Mouse (Mus musculus) granulocyte monocyte progenitor cell, adult 5-6 weeks (primary cell): ENCODE data around the gene Sytl3. TPM values are rescaled to one million over a fixed set of nuclear protein-coding genes. Genes with fewer than 3 reads are reported as not detected.
A peak's percentile ranks its signal among the peaks of the same experiment; 100 is the strongest.
"Not testable (repeated sequence)": the region's sequence is repeated elsewhere in the genome, so short reads cannot be mapped to it uniquely, and the experiment has no call there.

Experiments
- ATAC-seq: replicated peaks from 2 replicates; pipeline ENCODE4 v1.8.0; 2016; ENCODE audit warnings: mild to moderate bottlenecking, moderate TSS enrichment, inconsistent platforms; ENCODE audit not compliant: poor library complexity, severe bottlenecking
- total RNA-seq, 2 experiments: library from RNA; stranded (forward) in 1 of 2; stranded (reverse) in 1 of 2; fragments of 200-712, 200-1000 nt in 1 of 2; fragments of >200 nt in 1 of 2; fragmentation: Nextera tagmentation in 1 of 2; gene quantifications; 2 replicates each; pipeline ENCODE4 v1.2.3; 2014 to 2017

Sytl3 gene
- total RNA-seq, 2 experiments from 2014 or later = 0.21 TPM; not detected in 1

- peak; percentile 75 for ATAC-seq
Observed at GRCm38 (mm10) chr17:6685288-6685818, 26.5 kb downstream of the Sytl3 start.

DNA sequence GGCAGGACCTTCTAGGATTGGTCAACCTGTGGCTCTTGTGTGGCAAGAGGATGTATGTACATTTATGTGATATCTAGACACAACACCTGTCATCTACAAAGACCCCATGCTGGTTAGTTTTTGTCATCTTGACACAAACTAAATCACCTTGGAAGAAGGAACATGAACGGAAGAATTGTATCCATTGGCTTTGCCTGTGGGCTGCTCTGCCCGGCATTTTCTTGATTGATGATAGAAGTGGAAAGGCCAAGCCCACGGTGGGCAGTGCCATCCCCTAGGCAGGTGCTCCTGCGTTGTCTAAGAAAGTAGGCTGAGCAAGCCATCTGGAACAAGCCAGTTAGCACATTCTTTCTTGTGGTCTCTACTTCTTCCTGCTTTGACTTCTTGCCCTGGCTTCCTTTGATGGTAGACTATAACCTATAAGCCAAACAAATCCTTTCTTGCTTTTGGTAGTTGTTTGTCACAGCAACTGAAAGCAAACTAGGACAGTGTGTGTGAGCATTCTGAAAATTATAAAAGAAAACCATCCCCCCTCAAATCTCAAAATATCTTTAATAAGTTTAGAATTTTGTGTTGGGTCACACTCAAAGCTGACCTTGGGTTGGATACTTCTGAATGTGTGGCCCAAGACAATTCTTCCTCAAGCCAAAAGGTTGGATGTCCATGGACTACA, 27.5 kb downstream of the Sytl3 start:
- ATAC-seq = not testable (repeated sequence)

DNA sequence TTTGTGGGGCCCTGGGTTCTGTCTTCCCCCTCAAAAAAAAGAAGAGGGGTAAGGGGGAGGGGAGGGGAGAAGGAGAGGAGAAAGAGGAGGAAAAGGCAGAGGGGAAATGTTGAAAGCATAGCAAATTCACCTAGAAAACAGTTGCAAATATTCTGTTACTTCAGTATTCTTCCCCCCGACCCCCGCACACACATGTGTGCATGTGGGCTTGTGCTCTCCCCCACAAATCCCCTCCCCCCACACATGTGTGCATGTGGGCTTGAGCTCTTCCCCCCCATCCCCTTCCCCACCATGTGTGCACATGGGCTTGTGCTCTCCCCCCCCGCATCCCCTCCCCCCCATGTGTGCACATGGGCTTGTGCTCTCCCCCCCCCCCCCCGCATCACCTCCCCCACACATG, 30.5 kb downstream of the Sytl3 start:
- not testable (repeated sequence) for ATAC-seq

DNA sequence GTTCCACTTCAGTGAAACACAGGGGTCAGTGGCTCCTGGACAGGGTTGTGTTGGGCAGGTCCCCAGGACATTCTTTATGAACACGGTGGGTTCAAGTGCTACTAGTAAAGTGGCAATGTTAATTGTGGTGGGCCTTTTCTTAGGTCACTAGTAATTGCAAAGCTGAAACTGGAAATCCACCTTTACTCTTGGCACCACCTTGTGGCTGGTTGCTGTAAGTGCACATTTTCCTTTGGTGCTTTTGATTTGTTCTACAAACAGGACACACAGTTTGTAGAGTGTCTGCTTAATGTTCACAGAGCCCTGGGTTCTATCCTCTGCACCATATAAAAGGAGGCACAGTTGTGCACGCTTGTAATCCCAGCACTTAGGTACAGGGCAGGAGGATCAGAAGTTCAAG, 32.7 kb downstream of the Sytl3 start:
- peak; percentile 58 for ATAC-seq

DNA sequence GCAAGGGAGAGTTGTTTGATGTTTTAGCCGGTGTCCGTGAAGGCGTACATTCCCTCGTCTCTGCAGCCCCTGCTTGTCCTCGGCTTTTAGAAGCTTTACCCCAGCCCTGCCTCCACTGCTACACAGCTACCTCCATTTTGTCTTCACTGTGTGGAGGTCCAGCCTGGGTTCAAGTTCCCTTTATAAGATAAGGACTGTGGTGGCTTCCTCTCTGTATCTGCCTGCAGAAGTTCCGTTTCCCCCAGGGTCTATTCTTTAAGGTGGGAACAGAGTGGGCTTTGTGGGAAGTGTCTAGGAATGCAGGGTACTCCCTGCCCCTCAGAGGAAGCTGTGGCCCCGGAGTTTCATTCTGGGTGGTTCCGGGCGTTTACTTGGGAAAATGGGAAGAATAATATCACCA, 36.8 kb downstream of the Sytl3 start:
- ATAC-seq = not testable (repeated sequence)

GRCm38 (mm10) chr17:6696521-6696920, 37.6 kb downstream of the Sytl3 start:
- not testable (repeated sequence) for ATAC-seq

DNA sequence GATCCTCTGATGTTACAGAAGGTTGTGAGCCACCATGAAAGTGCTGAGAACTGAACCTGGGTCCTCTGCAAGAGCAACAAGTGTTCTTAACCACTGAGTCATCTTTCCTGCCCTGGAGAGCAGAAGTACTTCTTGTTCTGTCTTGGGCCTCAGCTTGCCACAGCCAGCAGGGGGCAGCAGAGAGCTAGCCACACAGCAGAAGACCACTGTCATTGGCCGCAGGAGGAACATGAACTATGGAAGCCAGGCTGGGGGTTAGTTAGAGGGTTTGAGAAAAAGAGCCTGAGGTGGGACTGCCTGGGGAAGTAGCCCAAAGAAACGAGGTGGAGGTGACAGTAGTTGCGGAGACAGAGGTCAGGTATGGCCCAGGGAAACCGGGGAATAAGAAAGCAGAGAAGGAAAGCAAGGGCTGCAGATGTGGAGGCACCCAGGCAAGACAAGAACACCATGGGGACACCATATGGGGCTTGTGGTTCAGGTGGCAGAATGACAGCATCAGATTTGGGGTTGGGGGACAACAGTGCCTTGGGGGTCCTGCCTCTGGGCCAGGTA, 38.4 kb downstream of the Sytl3 start:
- ATAC-seq = peak; percentile 96

- not testable (repeated sequence) for ATAC-seq
Observed at GRCm38 (mm10) chr17:6699502-6699901, 40.6 kb downstream of the Sytl3 start.

- not testable (repeated sequence) for ATAC-seq
Observed at GRCm38 (mm10) chr17:6700077-6700476, 41.2 kb downstream of the Sytl3 start.

- ATAC-seq = not testable (repeated sequence)
Observed at GRCm38 (mm10) chr17:6702625-6703221, 43.8 kb downstream of the Sytl3 start.

DNA sequence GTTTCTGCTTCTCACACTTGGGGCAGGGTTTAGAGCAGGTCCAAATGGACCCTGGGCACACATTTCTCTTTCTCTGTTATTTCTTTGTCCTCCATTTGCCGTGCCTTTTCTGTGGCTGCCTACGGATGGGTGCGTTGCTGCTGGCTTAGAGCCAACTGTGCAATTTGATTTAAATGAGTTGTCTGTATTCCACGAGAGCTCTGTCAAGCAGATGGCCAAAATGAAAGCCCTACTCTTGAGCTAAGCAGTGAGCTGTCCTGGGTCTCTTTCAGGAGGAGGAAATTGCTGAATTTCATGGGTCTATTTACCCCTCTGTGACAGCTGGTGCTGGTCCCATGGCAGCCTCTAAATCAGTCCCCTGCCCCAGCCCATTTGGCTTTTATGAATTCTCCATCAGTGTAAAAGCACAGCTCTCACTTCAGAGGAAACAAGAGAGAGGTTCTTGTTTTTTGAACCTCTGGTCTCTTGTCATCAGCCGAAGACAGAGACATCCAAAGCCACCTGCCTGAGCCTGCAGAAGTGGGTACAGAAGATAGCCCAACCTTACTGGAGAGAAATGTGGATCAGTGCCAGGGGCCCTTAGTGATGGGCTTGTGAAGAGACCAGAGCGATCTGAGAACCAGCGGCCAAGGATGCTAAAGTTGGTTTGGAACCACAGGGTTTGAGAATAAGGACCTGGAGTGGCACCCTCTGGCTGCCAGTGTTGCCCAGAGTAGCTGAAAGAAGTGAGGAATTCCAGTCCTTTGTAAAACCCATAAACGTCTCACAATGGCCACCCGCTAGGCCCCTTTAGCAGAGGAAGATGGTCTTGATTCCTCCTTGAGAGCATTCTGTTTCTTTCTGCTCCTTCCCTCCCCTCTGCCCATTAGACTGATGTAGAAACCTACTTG, 44.7 kb downstream of the Sytl3 start:
- not testable (repeated sequence) for ATAC-seq

GRCm38 (mm10) chr17:6706448-6706847, 47.6 kb downstream of the Sytl3 start:
- ATAC-seq = not testable (repeated sequence)

GRCm38 (mm10) chr17:6707422-6707821, 48.5 kb downstream of the Sytl3 start:
- ATAC-seq = not testable (repeated sequence)

- ATAC-seq = not testable (repeated sequence)
Observed at GRCm38 (mm10) chr17:6708194-6708593, 49.3 kb downstream of the Sytl3 start.

- ATAC-seq = not testable (repeated sequence)
Observed at GRCm38 (mm10) chr17:6713483-6713882, 54.6 kb downstream of the Sytl3 start.

GRCm38 (mm10) chr17:6713944-6714343, 55.1 kb downstream of the Sytl3 start:
- ATAC-seq = not testable (repeated sequence)

DNA sequence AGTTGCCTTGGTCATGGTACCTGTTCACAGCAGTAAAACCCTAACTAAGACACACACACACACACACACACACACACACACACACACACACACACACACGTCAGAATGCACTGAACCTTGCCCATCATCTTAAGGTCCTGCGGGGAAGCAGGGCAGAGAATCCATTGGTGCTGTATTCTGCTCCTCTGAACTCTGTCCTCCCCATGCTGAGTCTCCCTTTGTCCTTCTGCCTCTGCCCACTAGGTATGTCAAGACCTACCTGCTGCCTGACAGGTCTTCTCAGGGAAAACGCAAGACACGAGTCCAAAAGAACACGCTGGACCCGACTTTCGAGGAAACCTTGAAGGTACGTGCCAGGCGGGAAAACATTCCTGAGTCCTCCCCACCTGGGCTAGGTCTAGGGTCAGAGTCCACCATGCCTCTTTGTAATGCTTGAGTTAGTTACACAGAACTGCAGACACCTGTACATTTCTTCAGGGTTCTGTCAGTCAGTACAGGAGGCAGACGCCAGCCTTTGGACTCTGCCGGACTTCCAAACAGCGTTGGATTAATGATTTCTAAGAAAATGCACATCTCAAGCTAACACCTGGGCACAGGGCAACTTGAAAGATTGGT, 69.2 kb downstream of the Sytl3 start:
- no peak for ATAC-seq

DNA sequence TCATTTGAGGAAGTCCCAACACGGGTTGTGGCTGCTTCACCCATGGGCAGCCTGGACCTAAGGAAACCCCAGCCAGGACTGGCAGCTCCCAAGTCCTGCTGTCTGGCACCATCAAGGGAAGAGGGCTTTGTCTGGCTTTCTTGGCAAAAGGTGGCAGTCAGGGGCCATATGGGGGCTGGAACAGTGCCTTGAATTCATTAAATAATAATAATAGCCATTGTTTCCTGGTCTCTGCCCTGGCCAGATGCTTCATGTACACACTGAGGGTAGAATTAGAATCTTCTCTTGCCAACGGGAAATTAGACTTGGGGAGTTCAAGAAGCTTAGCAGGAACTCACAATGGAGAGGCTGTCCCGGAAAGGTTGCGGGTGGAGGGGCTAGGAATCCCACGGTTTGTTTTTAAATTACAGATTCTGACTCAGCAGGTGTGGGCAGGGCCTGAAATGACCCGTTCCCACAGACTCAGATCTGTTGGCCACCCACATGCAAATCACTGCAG, 70.4 kb downstream of the Sytl3 start:
- peak; percentile 59 for ATAC-seq

- no peak for ATAC-seq
Observed at GRCm38 (mm10) chr17:6731132-6731531, 72.2 kb downstream of the Sytl3 start.

GRCm38 (mm10) chr17:6731634-6732033, 72.7 kb downstream of the Sytl3 start:
- no peak for ATAC-seq
